Mouse (Mus musculus): ENCODE results near the gene Cnn1.
"Not testable (repeated sequence)": the region's sequence is repeated elsewhere in the genome, so short reads cannot be mapped to it uniquely, and the experiment has no call there.

Cnn1 gene

DNA sequence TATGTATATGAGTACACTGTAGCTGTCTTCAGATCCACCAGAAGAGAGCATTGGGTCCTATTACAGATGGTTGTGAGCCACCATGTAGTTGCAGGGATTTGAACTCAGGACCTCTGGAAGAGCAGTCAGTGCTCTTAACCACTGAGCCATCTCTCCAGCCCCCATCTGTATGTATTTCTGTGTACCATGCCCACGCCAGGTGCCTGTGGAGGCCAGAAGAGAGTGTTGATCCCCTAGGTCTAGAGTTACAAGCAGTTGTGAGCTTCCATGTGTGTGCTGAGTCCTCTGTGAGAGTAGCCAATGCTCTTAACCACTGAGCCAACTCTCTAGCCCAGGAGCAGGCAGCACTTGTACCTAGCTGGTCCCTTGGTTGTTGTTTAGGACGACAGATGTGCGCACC is 25.2 kb downstream of the Cnn1 start:
- in situ Hi-C loops (cut with MboI, MseI) = loop anchor here (5.0 kb wide), 1 partner anchor 57 kb away; no protein-coding TSS in a partner anchor

DNA sequence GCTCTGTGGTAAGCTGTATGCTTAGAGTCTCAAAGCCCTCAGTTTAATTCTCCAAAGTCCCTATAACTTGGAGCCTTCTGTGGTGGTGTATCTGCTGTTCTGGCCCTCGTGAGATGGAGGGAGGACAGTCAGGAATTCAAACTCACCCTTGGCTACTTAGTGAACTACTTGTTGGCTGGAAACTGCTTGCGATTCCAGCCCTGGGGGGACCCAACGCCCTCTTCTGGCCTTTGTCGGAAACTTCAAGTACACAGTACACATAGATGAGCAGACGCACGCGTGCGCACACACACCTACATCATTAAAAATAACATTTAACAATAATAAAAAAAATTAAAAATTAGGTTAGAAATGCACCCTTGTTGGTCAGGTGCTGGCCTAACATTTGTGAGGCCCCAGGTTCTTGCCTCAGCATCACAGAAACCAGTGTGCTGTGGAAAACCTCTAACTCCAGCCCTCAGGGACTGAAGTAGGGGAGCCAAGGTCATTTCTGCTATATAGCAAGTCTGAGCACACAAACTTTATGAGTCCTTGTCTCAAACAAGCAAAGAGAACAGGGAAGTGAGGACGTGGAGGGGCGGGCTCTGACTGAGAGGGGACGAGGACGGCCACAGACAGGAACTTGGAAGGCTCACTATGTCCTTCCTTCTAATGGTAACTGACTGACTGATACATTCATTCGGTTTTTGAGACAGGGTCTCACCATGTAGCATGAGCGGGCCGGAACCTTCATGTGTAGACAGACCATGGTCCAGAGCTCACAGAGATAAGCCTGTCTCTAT is 26.4 kb downstream of the Cnn1 start:
- in situ Hi-C loops (cut with MboI, MseI) = no loop called here

DNA sequence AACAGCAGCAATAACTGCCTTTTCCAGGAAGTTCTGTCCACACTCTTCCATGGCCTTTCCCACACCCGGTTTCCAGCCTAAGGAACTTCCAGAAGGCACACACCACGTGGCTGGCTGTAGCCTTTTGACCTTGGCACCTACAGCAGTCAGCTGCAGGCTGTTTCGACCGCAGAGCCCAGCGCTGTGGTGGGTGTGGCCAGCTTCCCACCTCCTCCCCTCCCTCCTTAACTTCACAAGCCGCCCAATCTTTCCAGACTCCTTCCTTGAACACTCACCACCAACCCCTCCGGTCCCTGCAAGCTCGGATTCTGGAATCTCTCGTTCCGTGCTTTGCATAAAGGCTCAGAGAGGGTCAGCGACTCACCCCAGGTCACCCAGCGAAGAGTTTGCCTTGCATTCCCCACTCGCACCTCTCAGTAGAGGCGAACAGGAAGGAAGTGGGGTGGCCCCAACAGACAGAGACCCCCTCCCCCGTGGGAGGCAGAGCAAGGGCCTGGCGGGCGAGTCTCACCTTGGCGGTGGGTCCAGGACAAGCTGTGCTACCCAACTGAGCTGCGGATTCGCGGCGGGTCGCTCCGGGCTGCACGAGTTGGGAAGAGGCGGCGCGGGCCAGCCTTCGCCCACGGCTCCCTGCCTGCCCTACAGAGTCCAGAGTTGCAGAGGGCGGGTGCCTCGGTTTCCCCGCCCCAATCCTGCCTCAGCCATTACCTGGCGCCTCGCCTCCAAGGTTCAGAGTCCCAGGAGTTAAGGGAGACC is 32.4 kb downstream of the Cnn1 start:
- in situ Hi-C loops (cut with MboI, MseI) = no loop called here

DNA sequence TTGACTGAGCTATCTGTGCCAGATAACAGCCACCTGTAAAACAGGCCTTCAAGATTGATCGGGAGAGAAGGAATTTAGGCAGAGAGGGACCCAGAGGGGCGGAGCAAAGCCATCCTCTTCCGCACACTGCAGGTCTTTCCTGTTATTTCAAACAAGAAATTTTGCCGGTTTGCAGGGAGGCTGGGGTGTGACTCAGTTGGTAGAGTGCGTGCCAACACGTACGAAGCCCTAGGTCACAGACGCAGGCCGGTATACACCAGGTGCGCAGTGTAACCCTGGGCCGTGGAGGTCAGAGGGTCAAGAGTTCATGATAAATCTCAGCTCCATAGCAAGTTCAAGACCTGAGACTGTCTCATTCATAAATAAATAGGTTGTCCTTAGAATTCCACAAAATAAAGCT is 33.2 kb downstream of the Cnn1 start:
- in situ Hi-C loops (cut with MboI, MseI) = no loop called here

DNA sequence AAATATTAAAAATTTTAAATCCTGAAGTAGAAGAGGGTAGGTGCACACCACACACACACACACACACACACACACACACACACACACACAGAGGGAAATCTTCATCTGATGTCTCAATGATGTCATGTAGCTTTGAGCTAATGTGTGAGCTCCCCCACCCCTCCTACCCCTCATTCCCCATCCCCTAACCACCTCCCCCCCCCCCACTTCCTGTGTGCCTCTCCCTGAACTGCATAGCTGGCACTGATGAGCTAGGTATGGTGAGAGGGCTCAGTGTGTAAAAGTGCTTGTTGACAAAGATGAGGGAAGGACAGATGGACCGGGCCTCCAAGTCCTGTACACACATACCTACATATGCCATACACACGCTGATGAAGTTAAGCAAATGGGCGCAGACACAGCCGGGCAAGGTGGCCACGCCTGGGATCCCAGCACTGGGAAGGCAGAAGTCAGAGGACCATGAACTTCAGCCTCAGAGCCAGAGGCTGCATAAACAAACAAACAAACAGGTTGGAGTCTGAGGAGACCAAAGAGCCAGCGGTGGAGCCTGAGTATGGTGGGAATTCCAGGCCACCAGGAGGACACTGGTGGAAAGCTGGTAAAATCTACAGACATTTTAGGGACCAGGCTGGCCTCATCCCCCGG is 35.4 kb downstream of the Cnn1 start:
- in situ Hi-C loops (cut with MboI, MseI) = no loop called here

DNA sequence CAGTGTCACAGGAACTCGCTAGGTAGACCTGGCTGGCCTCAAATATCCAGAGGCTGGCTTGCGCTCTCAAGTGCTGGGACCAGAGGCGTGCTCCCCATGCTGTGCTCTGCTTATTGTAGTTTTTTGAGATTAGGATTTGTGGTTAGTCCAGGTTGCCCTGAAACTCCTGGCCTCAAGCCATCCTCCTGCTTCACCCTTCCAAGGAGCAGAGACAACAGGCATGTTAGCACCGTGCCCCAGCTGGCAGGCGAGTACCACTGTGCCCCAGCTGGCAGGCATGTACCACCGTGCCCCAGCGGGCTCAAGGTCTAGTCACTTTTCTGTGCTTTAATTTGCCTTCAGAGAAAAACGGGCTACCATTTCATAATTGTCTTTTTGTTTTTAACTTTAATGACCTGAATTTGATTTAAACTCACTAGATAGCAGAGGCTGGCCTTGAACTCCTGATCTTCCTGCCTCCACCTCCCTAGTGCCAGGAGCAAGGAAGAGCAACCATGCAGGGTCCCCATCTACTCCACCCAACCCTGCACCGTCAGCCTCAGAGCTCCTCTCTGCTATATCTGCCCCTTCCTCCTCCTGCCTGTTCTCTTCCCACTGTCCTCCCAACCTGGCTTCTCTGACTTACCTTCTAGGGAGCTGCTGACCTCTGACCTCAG is 36.1 kb downstream of the Cnn1 start:
- in situ Hi-C loops (cut with MboI, MseI) = no loop called here

DNA sequence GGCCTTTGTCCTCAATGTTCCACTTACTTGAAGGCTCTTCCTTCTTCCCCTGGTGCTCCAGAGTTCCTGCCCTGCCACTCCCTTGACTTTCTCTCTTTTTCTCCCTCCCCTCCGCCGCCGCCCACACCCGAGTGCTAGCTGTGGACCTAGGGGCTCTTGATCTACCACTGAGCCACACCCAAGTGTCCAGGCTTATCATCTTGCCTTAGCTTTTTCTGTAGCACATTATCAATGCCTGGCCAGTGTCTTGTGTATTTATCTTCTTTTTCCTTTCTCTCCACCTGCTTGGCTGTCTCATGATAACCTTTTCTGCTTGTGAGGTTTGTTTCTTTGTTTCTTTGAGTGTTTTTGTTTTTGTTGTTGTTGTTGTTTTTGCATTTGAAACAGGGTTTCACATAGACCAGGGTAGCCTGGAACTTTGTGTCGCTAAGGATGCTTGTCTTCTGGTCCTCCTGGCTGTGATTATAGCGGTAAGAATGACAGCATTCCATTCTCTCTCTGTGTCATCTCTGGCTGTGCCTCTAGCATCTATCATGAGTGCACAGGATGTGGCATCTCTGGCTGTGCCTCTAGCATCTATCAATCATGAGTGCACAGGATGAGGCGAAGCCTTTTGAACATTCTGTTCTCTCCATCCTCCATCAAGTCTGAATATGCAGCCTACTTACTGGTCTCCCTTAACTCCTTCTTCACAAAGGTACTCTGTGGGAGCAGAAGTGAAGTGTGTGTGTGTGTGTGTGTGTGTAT is 36.8 kb downstream of the Cnn1 start, which contains the start of gene Acp5:
Acp5 (minus strand) TSS at position 68 of the 747 bp plus-strand sequence.
- in situ Hi-C loops (cut with MboI, MseI) = no loop called here

DNA sequence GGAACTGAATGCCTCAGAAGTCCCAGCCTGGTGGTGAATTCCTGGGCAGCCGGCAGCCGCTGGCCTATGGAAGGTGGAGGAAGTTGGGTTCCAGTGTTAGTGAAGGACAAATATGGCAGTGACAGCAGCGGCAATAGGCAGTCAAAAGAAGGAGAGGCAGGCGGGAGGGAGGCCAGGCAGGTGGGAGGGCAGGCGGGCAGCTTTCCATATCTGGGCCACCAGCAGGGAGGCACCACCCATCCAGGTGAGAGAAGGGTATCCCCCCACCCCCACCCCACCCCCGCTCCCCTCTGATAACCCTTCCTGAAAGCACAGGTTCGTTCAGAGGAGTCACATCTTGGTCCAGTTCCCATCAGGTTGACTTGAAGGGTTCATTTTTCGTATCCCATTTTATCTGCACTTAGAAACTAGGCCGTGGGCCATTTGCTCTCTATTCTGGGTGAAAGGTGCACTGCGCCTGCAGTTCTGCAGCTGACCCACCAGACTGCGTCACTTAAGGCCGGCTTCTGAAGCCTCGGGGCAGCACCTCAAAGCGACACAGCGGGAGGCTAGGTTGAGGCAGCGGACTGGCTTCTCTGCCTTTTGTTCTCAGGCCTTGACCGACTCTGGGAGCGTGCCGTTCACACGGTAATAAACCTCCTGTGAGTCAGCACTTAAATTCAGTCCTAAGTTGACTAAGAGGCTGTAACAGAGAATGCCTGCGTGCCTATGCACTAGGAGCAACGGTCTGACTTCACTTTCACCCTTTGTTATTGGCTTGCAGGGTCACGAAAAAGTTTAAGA is 37.9 kb downstream of the Cnn1 start:
- in situ Hi-C loops (cut with MboI, MseI) = no loop called here

DNA sequence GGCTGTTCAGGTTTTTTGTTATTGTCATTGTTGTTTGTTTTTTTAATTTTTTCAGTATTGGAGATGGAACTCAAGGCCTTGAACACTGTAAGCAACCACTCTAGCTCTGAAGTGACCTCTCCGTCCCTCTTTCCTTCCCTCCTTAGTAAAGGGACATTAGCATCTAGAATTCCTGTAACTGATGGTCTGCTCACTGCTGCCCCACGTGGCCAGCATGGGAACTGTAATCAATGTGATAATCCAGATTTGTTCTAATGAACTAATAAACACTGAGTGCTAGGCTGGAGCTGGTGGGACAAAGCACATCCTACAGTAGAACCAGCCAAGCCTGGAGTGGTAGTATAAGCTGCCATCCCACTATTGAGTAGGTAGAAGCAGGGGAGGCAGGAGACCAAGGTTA is 39.5 kb downstream of the Cnn1 start:
- in situ Hi-C loops (cut with MboI, MseI) = no loop called here

DNA sequence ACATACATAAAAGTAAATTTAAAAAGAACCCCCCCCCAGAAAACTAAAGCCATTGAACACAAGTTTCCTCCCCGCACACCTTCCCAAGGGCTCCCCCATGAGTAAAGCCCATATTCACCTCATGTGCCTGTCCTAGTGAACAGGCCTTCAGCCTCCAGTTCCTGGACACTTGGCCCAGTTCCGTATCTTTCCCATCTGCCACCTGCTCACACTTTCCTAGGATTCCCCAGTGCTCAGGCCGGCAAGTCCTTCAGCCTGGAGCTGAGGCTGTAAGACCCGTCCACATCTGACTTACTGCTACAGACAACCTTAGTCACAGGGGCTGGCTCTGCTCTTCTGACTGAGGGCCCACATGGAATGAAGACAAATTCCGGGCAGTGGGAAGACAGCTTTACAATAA is 40.7 kb downstream of the Cnn1 start:
- in situ Hi-C loops (cut with MboI, MseI) = loop anchor here (5.0 kb wide), 1 partner anchor 77 kb away; no protein-coding TSS in a partner anchor

DNA sequence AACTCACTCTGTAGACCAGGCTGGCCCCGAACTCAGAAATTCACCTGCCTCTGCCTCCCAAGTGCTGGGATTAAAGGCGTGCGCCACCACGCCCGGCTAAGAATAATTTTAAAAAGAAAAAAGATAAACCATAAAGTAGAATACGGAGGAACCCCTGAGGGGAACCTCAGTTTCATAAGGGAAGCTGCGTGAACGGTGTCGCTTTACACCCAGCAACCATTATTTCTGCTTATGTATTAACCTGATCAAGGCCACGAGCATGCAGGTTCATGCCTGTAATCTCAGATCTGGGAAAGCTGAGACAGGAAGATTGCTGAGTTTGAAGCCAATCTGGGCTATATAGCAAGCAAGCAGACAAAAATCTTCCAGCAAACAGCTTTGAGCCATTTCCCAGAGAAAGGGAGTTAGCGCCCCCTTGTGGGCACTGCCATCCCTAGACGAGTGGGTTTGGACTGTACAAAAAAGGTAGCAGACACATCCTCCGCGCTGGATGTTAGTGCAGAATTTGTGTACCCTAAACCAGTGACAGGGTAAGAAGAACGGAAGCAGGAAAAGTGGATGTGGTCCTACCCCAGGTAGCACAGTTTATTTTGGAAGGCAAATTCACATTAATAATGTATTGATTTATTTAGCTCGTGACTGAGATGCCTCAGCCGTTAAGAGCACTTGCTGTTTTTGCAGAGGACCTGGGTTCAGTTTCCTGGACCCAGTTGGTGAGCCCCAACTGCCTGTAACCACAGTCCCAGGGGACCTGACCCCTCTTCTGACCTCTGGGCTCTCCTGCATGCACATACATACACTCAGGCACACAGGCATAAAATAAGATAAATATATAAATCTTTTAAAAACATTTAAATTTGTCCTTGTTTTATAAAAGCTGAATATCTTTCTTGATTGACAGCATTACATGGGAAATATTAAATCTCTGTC is 44.4 kb downstream of the Cnn1 start:
- in situ Hi-C loops (cut with MboI, MseI) = loop anchor here (5.0 kb wide), 1 partner anchor 81 kb away; no protein-coding TSS in a partner anchor

DNA sequence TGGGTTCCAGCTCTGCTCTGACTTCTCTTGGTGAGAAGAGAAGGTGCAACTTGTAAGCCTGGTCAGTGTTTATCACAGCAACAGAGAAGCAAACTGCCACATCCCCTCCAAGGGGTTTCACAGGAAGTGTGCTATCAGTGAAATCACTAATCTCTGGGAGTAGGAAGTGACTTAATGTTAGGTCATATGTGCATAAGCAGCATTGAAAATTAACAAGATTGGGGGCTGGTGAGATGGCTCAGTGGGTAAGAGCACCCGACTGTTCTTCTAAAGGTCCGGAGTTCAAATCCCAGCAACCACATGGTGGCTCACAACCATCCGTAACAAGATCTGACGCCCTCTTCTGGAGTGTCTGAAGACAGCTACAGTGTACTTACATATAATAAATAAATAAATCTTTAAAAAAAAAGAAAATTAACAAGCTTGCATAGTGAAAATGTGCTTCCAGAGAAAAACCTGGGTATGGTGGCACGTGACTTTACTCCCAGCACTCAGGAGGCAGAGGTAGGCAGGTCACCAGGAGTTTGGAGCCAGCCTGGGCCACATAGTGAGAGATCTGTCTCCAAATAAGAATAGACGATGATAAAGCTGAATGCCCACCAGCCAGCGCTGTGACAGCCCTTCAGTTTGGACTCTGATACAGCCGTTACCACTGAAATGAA is 45.4 kb downstream of the Cnn1 start:
- in situ Hi-C loops (cut with MboI, MseI) = loop anchor here (5.0 kb wide), 1 partner anchor 82 kb away; no protein-coding TSS in a partner anchor

DNA sequence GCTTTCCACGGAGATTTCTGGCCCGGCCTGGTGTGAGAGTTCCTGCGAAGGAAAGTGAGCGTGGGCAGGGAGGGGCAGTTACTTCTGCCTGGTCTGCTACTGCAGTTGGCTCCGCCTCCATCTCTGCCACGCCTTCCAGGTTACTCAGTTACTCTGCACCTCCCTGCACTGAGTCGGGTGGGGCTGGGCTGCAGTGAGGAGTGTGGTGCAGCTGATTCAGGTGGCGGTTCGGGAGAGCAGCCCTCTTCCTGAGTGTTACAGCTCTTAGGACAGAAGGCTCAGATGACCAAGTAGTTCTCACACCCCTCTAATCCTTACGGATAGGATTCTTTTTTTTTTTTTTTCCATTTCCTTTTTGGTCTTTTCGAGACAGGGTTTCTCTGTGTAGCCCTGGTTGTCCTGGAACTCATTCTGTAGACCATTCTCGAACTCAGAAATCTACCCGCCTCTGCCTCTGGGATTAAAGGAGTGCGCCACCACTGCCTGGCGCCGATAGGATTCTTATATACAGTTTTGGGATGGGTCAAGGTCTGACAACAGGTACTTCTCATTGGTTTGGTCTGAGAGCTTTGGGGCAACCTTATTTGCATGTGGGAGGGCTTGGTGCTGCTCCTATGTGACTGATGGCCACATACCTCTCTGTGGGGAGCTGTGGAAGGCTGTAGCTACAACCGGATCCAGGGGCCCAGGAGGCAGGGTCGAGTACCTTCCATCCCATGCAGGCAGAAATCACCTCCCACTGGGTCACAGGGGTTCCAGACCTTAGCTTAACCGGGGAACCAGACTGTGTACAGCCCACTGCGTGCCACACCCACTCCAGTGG is 50.6 kb downstream of the Cnn1 start:
- in situ Hi-C loops (cut with MboI, MseI) = no loop called here

DNA sequence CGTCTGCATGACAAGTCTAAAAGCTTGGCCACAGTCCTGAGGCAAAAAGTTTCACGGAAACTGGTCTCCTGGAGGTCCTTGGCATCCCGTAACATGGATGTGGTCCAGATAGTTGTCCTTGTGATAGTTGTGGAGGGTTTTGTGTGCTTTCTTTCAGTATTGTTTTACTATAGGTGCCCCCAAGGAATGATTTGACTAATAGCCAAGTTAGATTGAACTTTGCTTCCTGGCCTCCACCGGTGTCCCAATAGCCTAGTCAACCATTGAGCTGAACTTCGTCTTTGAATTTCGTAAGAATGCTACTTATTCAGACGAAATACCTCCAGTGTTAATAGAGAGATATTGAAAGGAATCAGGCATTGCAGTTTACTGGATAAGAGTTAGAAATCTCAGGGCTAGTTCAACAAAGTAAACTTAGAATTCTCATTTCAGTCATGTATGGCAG is 51.3 kb downstream of the Cnn1 start:
- in situ Hi-C loops (cut with MboI, MseI) = not testable (repeated sequence)

DNA sequence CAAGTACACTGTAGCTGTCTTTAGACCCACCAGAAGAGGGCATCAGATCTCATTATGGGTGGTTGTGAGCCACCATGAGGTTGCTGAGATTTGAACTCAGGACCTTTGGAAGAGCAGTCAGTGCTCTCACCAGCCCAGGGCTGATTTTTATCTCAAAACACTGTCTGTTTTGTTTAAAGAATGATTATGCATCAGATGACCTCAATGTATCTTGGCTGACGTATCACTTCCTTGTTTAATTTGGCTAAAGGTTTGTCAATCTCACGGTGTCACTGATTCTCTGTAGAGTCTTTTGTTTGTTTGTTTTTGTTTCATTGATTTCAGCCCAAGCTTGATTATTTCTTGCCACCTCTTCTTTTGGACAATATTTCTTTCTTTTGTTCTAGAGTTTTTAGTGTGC is 51.9 kb downstream of the Cnn1 start:
- in situ Hi-C loops (cut with MboI, MseI) = no loop called here

DNA sequence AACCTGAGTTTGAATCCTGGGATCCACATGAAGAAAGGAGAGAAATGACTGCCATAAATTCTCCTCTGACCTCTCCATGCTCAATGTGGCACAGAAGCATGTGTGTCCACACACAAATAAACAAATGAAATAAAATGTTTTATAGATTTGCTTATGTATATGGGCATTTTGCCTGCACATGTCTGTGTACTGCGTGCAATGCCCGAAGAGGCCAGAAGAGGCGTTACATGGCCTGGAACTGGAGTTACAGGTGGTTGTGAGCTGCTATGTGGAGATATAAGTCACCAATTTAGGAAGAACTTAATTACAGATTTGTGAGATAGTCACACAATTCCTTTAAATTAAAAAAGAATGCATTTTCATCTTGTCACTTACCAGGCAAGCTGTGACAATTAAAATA is 54.8 kb downstream of the Cnn1 start:
- in situ Hi-C loops (cut with MboI, MseI) = no loop called here

DNA sequence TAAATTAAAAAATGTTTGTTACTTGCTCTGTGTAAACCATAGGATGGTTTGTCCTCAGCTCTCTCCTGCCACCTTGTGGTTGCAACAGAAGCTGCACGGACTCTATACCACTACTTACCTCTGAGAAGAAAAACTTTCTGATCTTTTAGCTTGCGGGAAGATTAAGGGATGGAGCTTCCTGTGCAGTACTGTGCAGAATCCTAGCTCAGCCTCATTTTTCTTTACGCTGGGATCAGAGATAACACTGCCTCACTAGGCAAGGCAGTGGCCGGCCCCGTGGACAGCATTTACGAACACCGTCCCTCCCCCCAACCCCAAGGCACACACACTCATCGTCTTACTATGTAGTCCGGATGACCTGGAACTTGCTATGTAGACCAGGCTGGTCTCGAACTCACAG is 56.6 kb downstream of the Cnn1 start:
- in situ Hi-C loops (cut with MboI, MseI) = no loop called here

Data from regulatory T cell (primary cell).